Mouse (Mus musculus): Measurements from ENCODE around the gene Nap1l5. TPM values are rescaled to one million over a fixed set of nuclear protein-coding genes. Genes with fewer than 3 reads are reported as not detected.

Nap1l5 gene
- polyA plus RNA-seq, 1 experiment from 2014 or later: 4.0 TPM

DNA sequence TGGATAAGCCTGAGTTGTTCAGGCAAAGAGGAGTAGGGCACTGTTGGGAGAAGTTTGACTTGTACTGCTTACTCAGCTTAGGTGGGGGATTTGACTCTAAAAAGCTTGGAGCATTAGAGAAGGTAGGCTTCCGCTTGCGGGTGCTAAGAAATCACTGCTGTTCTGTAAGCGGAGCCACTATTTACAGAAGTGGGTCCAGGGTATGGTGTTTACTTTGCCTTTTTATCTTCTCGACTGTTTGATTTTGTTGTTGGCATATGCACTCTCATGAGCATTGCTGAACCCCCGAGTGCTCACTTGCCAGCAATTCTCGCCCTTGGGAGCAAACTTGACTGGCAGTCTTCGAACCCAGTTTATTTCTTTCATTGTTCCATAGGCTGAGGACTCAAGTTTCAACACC is 6.3 kb downstream of the Nap1l5 start:
- no peak overlapping the region for H3K4me3 ChIP-seq (ENCODE audit: low read depth, low read length)
- DNase-seq (ENCODE audit: low spot score): no peak
- no peak overlapping the region for H3K9ac ChIP-seq (ENCODE audit: low read length)
- H3K4me2 ChIP-seq (ENCODE audit: low read depth, severe bottlenecking): no peak overlapping the region
- H3K36me3 ChIP-seq (ENCODE audit: control insufficient read depth, insufficient read depth, low read length): no peaks in the 10 kb centered on the region
- peaks cover 4% of the 10 kb centered on the region; the same call in 1 of the 2 replicates for H3K4me1 ChIP-seq (ENCODE audit: control insufficient read depth, insufficient read depth, low read length)
- no peaks in the 10 kb centered on the region for H3K27me3 ChIP-seq (ENCODE audit: control insufficient read depth, insufficient read depth, low read length)
- H3K27ac ChIP-seq (replicated peaks; ENCODE audit: low read depth, low read length): no peak overlapping the region
- ATAC-seq (ENCODE audit: insufficient number of reproducible peaks, low FRiP score, low TSS enrichment, low read depth): no peak
- no peaks in the 10 kb centered on the region for H3K9me3 ChIP-seq (ENCODE audit: control insufficient read depth, low read length)
- WGBS: 88% methylated on average over 7 of the region's 7 CpGs

DNA sequence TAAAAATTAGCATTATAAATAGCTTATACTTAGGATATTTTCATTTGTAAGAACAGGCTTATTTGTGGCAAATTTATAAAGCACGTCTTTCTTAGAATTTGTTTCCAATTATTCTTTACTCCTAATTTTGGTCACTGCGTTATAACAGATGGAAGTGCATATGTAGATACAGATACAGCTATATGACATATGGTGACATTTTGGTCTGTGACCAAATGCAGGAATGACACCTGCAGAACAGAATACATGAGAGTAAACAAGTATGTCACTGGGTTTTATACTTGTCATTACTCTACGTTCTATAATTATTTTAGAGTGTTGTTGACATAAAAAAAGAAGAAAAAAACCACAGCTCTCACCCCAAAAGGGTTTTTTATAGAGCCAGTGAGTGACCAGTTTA is 7.8 kb downstream of the Nap1l5 start:
- H3K27ac ChIP-seq (replicated peaks; ENCODE audit: low read depth, low read length): no peak overlapping the region
- ATAC-seq (ENCODE audit: insufficient number of reproducible peaks, low FRiP score, low TSS enrichment, low read depth): no peak
- no peaks in the 10 kb centered on the region for H3K9me3 ChIP-seq (ENCODE audit: control insufficient read depth, low read length)
- no peak for DNase-seq (ENCODE audit: low spot score)
- WGBS: 89% methylated on average over 3 of the region's 3 CpGs
- H3K27me3 ChIP-seq (ENCODE audit: control insufficient read depth, insufficient read depth, low read length): no peaks in the 10 kb centered on the region
- H3K9ac ChIP-seq (ENCODE audit: low read length): no peak overlapping the region
- no peak overlapping the region for H3K4me2 ChIP-seq (ENCODE audit: low read depth, severe bottlenecking)
- H3K4me3 ChIP-seq (ENCODE audit: low read depth, low read length): no peak overlapping the region
- no peaks in the 10 kb centered on the region for H3K36me3 ChIP-seq (ENCODE audit: control insufficient read depth, insufficient read depth, low read length)
- H3K4me1 ChIP-seq (ENCODE audit: control insufficient read depth, insufficient read depth, low read length): peaks cover 4% of the 10 kb centered on the region; the same call in 1 of the 2 replicates

DNA sequence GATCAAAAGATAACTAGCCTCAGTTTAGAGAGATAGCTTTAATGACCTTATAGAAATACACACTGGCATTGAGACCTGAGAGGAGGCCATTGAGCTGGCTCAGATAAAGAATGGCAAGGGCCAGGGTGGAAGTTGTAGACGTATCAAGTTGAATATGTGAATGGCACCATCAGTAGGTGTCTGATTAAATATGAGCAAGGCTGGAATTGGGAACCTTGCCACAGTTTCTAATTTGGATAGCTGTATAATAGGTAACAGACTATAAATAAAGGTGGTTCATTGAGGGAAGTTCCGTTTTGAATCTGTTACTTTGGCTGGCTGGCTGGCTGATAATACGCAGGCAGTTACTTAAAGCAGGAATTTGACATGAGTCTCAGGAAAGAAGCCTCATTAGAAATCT is 10.2 kb downstream of the Nap1l5 start:
- no peak overlapping the region for H3K4me3 ChIP-seq (ENCODE audit: low read depth, low read length)
- WGBS: 80% methylated on average over 3 of the region's 3 CpGs
- no peaks in the 10 kb centered on the region for H3K4me1 ChIP-seq (ENCODE audit: control insufficient read depth, insufficient read depth, low read length)
- H3K27me3 ChIP-seq (ENCODE audit: control insufficient read depth, insufficient read depth, low read length): no peaks in the 10 kb centered on the region
- no peaks in the 10 kb centered on the region for H3K9me3 ChIP-seq (ENCODE audit: control insufficient read depth, low read length)
- H3K4me2 ChIP-seq (ENCODE audit: low read depth, severe bottlenecking): no peak overlapping the region
- ATAC-seq (ENCODE audit: insufficient number of reproducible peaks, low FRiP score, low TSS enrichment, low read depth) (no peak), DNase-seq (ENCODE audit: low spot score) (no peak)
- no peak overlapping the region for H3K27ac ChIP-seq (replicated peaks; ENCODE audit: low read depth, low read length)
- H3K9ac ChIP-seq (ENCODE audit: low read length): no peak overlapping the region
- no peaks in the 10 kb centered on the region for H3K36me3 ChIP-seq (ENCODE audit: control insufficient read depth, insufficient read depth, low read length)

DNA sequence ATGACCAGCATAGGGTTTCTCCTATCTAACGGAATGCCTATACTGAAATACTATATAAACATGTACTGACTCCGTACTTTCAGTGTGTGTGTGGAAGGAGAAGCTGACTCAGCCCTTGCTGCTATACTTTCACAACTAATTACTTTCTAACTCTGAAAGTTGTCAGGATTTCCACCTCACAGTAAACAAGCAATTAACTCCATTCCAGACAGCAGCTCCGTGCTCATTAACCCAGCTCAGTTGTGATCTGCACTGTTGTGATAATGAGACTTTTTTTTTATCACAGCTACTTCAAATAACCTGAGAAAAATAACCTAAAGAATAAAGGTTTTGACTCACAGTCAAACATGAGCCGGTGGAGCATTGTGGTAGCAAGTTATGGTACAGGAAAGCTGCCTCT is 11.9 kb downstream of the Nap1l5 start:
- H3K9me3 ChIP-seq (ENCODE audit: control insufficient read depth, low read length): no peaks in the 10 kb centered on the region
- no peaks in the 10 kb centered on the region for H3K27me3 ChIP-seq (ENCODE audit: control insufficient read depth, insufficient read depth, low read length)
- ATAC-seq (ENCODE audit: insufficient number of reproducible peaks, low FRiP score, low TSS enrichment, low read depth): no peak
- 68% methylated on average over 4 of the region's 4 CpGs for WGBS
- no peak overlapping the region for H3K27ac ChIP-seq (replicated peaks; ENCODE audit: low read depth, low read length)
- no peaks in the 10 kb centered on the region for H3K4me1 ChIP-seq (ENCODE audit: control insufficient read depth, insufficient read depth, low read length)
- no peak for DNase-seq (ENCODE audit: low spot score)
- H3K36me3 ChIP-seq (ENCODE audit: control insufficient read depth, insufficient read depth, low read length): no peaks in the 10 kb centered on the region
- H3K9ac ChIP-seq (ENCODE audit: low read length): no peak overlapping the region
- H3K4me2 ChIP-seq (ENCODE audit: low read depth, severe bottlenecking): no peak overlapping the region
- no peak overlapping the region for H3K4me3 ChIP-seq (ENCODE audit: low read depth, low read length)

DNA sequence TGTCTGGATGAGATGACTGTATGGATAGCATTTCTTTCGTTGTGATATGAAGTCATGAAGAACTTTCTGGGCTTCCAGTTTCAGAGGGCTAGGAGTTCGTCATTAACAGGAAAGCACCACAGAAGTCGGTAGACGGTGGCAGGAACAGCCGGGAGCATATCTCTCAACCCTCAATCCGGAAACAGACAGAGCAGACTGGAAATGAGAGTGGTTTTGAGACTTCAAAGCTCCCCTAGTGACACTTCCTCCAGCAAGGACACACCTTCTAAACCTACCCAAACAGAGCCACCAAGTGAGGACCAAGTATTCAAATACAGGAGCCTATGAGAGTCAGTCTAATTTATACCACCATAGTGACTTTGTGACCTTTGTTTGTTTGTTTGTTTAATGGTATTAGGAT is 13.6 kb downstream of the Nap1l5 start:
- no peaks in the 10 kb centered on the region for H3K4me1 ChIP-seq (ENCODE audit: control insufficient read depth, insufficient read depth, low read length)
- no peak overlapping the region for H3K9ac ChIP-seq (ENCODE audit: low read length)
- DNase-seq (ENCODE audit: low spot score) (no peak), ATAC-seq (ENCODE audit: insufficient number of reproducible peaks, low FRiP score, low TSS enrichment, low read depth) (no peak)
- 87% methylated on average over 6 of the region's 6 CpGs for WGBS
- no peaks in the 10 kb centered on the region for H3K9me3 ChIP-seq (ENCODE audit: control insufficient read depth, low read length)
- no peak overlapping the region for H3K4me2 ChIP-seq (ENCODE audit: low read depth, severe bottlenecking)
- H3K27me3 ChIP-seq (ENCODE audit: control insufficient read depth, insufficient read depth, low read length): no peaks in the 10 kb centered on the region
- no peak overlapping the region for H3K4me3 ChIP-seq (ENCODE audit: low read depth, low read length)
- no peaks in the 10 kb centered on the region for H3K36me3 ChIP-seq (ENCODE audit: control insufficient read depth, insufficient read depth, low read length)
- H3K27ac ChIP-seq (replicated peaks; ENCODE audit: low read depth, low read length): no peak overlapping the region

DNA sequence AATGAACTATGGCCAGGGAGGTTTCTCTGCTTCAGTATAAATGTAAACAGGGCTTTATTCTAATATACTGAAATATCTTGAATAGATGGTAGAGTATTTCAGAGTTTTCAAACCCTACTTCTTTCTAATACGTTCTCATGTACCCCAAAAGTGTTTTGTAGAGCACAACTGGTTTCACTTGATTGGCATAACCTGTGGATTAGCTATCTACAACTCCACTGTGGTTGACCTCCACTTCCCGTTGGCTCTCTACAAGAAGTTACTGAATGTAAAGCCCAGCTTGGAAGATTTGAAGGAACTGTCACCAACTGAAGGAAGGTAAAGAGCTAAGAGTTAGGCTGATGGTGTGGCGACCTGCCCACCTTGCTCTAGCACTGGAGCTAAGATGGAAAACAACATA is 17.0 kb downstream of the Nap1l5 start:
- 92% methylated on average over 3 of the region's 3 CpGs for WGBS
- Histone ChIP-seq H3K4me2 (ENCODE audit: low read depth, severe bottlenecking) (no peak overlapping the region), H3K9ac (ENCODE audit: low read length) (no peak overlapping the region), H3K36me3 (ENCODE audit: control insufficient read depth, insufficient read depth, low read length) (no peaks in the 10 kb centered on the region), H3K4me1 (ENCODE audit: control insufficient read depth, insufficient read depth, low read length) (no peaks in the 10 kb centered on the region), H3K9me3 (ENCODE audit: control insufficient read depth, low read length) (no peaks in the 10 kb centered on the region), H3K27me3 (ENCODE audit: control insufficient read depth, insufficient read depth, low read length) (no peaks in the 10 kb centered on the region), H3K4me3 (ENCODE audit: low read depth, low read length) (no peak overlapping the region), H3K27ac (replicated peaks; ENCODE audit: low read depth, low read length) (no peak overlapping the region)
- DNase-seq (ENCODE audit: low spot score) (no peak), ATAC-seq (ENCODE audit: insufficient number of reproducible peaks, low FRiP score, low TSS enrichment, low read depth) (no peak)

DNA sequence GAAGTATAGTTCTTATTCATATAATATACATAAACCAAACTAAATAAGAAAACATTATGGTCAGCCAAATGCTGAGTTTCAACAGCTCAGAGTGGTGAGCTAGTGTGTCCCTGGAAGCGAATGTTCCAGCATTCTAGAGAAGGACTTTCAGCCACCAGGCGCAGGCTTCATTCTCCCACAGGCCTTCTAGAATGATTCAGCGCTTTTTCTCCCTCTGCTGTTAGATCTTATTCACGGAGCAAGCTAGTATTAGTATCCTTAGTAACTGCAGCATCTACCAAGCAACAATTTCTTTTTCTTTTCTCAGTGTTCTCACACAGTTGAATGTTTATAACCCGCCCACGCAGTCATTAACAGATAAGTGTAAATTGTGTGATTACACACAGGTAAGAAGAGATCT is 24.6 kb downstream of the Nap1l5 start:
- Histone ChIP-seq H3K27me3 (ENCODE audit: control insufficient read depth, insufficient read depth, low read length) (no peaks in the 10 kb centered on the region), H3K4me2 (ENCODE audit: low read depth, severe bottlenecking) (no peak overlapping the region), H3K9ac (ENCODE audit: low read length) (no peak overlapping the region), H3K4me3 (ENCODE audit: low read depth, low read length) (no peak overlapping the region), H3K36me3 (ENCODE audit: control insufficient read depth, insufficient read depth, low read length) (no peaks in the 10 kb centered on the region), H3K9me3 (ENCODE audit: control insufficient read depth, low read length) (no peaks in the 10 kb centered on the region), H3K4me1 (ENCODE audit: control insufficient read depth, insufficient read depth, low read length) (no peaks in the 10 kb centered on the region), H3K27ac (replicated peaks; ENCODE audit: low read depth, low read length) (no peak overlapping the region)
- WGBS: 80% methylated on average over 6 of the region's 6 CpGs
- DNase-seq (ENCODE audit: low spot score): no peak
- no peak for ATAC-seq (ENCODE audit: insufficient number of reproducible peaks, low FRiP score, low TSS enrichment, low read depth)

DNA sequence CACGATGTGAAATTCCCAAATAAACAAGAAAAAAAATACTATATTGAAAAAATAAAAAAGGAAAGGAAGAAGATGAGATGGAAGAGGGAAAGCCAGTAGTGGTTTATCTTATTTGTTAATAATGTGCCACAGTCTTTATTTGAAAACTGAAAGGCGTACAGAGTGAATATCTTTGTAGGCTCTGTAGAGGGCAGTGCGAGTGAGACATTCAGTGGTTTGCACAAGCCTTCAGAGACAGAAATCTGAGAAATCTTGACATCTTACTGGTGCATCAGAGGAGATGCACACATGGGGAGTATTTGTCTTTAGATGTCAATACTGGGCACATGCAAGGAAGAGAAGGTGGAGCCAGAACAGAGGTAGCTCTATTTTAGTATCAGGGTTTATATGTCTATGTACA is 25.5 kb downstream of the Nap1l5 start:
- Histone ChIP-seq H3K4me3 (ENCODE audit: low read depth, low read length) (no peak overlapping the region), H3K9ac (ENCODE audit: low read length) (no peak overlapping the region), H3K4me1 (ENCODE audit: control insufficient read depth, insufficient read depth, low read length) (no peaks in the 10 kb centered on the region), H3K27ac (replicated peaks; ENCODE audit: low read depth, low read length) (no peak overlapping the region), H3K4me2 (ENCODE audit: low read depth, severe bottlenecking) (no peak overlapping the region), H3K27me3 (ENCODE audit: control insufficient read depth, insufficient read depth, low read length) (no peaks in the 10 kb centered on the region), H3K9me3 (ENCODE audit: control insufficient read depth, low read length) (no peaks in the 10 kb centered on the region), H3K36me3 (ENCODE audit: control insufficient read depth, insufficient read depth, low read length) (no peaks in the 10 kb centered on the region)
- DNase-seq (ENCODE audit: low spot score) (no peak), ATAC-seq (ENCODE audit: insufficient number of reproducible peaks, low FRiP score, low TSS enrichment, low read depth) (no peak)
- WGBS: 92% methylated on average over 3 of the region's 3 CpGs

DNA sequence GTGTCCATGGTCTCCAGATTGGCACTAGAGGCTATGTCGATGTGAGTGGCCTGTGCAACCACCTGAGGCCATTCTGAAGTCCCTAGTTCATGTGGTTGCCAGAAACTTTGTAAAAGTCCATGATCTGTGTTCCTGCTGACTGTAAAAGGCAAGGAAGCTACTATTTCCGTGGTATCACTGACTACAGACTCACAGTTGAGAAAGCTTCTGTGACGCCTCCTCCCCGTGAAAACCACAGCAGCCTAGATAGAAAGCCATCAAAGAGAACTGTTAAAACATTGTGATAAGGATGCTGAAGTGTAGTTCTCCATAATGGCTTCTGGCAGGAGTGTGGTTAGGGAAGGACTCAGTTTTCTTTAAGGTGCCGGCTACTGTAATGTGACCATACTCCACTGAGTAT is 26.0 kb downstream of the Nap1l5 start:
- DNase-seq (ENCODE audit: low spot score) (no peak), ATAC-seq (ENCODE audit: insufficient number of reproducible peaks, low FRiP score, low TSS enrichment, low read depth) (no peak)
- Histone ChIP-seq H3K27me3 (ENCODE audit: control insufficient read depth, insufficient read depth, low read length) (no peaks in the 10 kb centered on the region), H3K9me3 (ENCODE audit: control insufficient read depth, low read length) (no peaks in the 10 kb centered on the region), H3K36me3 (ENCODE audit: control insufficient read depth, insufficient read depth, low read length) (no peaks in the 10 kb centered on the region), H3K4me2 (ENCODE audit: low read depth, severe bottlenecking) (no peak overlapping the region), H3K4me1 (ENCODE audit: control insufficient read depth, insufficient read depth, low read length) (no peaks in the 10 kb centered on the region), H3K9ac (ENCODE audit: low read length) (no peak overlapping the region), H3K27ac (replicated peaks; ENCODE audit: low read depth, low read length) (no peak overlapping the region), H3K4me3 (ENCODE audit: low read depth, low read length) (no peak overlapping the region)
- 92% methylated on average over 5 of the region's 5 CpGs for WGBS
